Mouse (Mus musculus): ENCODE measurements around the gene Camk2d. TPM values are rescaled to one million over a fixed set of nuclear protein-coding genes. Genes with fewer than 3 reads are reported as not detected.

Gene Camk2d
- polyA plus RNA-seq, 1 experiment from 2014 or later: 11.7 TPM

- no peaks in the 10 kb centered on the region for H3K9me3 ChIP-seq (replicated peaks)
- no peak for DNase-seq (ENCODE audit: low spot score)
- no peaks in the 10 kb centered on the region for H3K27me3 ChIP-seq (ENCODE audit: low read depth, poor library complexity, severe bottlenecking)
- WGBS: 86% methylated on average over 4 of the region's 4 CpGs
- no peak overlapping the region for H3K27ac ChIP-seq (replicated peaks)
- 0 out of 2 replicates have a peak, but pooled peaks cover under 1% of the 10 kb centered on the region for H3K4me1 ChIP-seq
- no peak overlapping the region for H3K4me3 ChIP-seq
- no peaks in the 10 kb centered on the region for H3K36me3 ChIP-seq
These were observed 91.0 kb downstream of the Camk2d start for GRCm38 (mm10) chr3:126687150-126687549.

- H3K4me1 ChIP-seq: peaks cover 12% of the 10 kb centered on the region; the same call in 1 of the 2 replicates
- H3K9me3 ChIP-seq (replicated peaks): no peaks in the 10 kb centered on the region
- DNase-seq (ENCODE audit: low spot score): no peak
- WGBS: 84% methylated on average over 2 of the region's 2 CpGs
- H3K4me3 ChIP-seq: no peak overlapping the region
- H3K36me3 ChIP-seq: no peaks in the 10 kb centered on the region
- no peaks in the 10 kb centered on the region for H3K27me3 ChIP-seq (ENCODE audit: low read depth, poor library complexity, severe bottlenecking)
- no peak overlapping the region for H3K27ac ChIP-seq (replicated peaks)
These were observed 92.4 kb downstream of the Camk2d start for GRCm38 (mm10) chr3:126688516-126688915.

GRCm38 (mm10) chr3:126690627-126691505 is 94.8 kb downstream of the Camk2d start:
- Histone ChIP-seq H3K4me3 (no peak overlapping the region), H3K27me3 (ENCODE audit: low read depth, poor library complexity, severe bottlenecking) (no peaks in the 10 kb centered on the region), H3K9me3 (replicated peaks) (no peaks in the 10 kb centered on the region), H3K4me1 (peaks cover 28% of the 10 kb centered on the region), H3K27ac (replicated peaks) (no peak overlapping the region), H3K36me3 (no peaks in the 10 kb centered on the region)
- 89% methylated on average over 13 of the region's 13 CpGs for WGBS
- no peak for DNase-seq (ENCODE audit: low spot score)

GRCm38 (mm10) chr3:126691565-126691964 is 95.5 kb downstream of the Camk2d start:
- no peaks in the 10 kb centered on the region for H3K27me3 ChIP-seq (ENCODE audit: low read depth, poor library complexity, severe bottlenecking)
- H3K36me3 ChIP-seq: no peaks in the 10 kb centered on the region
- no peak overlapping the region for H3K4me3 ChIP-seq
- no peaks in the 10 kb centered on the region for H3K9me3 ChIP-seq (replicated peaks)
- 91% methylated on average over 2 of the region's 2 CpGs for WGBS
- peaks cover 30% of the 10 kb centered on the region for H3K4me1 ChIP-seq
- DNase-seq (ENCODE audit: low spot score): no peak
- H3K27ac ChIP-seq (replicated peaks): no peak overlapping the region

- Histone ChIP-seq H3K36me3 (no peaks in the 10 kb centered on the region), H3K4me3 (no peak overlapping the region), H3K27ac (replicated peaks) (0 out of 2 replicates have a peak overlapping the region, but pooled peaks have one; percentile 3), H3K9me3 (replicated peaks) (no peaks in the 10 kb centered on the region), H3K27me3 (ENCODE audit: low read depth, poor library complexity, severe bottlenecking) (no peaks in the 10 kb centered on the region), H3K4me1 (peaks cover 30% of the 10 kb centered on the region)
- 88% methylated on average over 8 of the region's 8 CpGs for WGBS
- DNase-seq (ENCODE audit: low spot score): no peak
These were observed 96.7 kb downstream of the Camk2d start for GRCm38 (mm10) chr3:126692797-126693196.

GRCm38 (mm10) chr3:126693302-126693701 is 97.2 kb downstream of the Camk2d start:
- H3K36me3 ChIP-seq: no peaks in the 10 kb centered on the region
- no peaks in the 10 kb centered on the region for H3K27me3 ChIP-seq (ENCODE audit: low read depth, poor library complexity, severe bottlenecking)
- DNase-seq (ENCODE audit: low spot score): no peak
- WGBS: 71% methylated on average over 7 of the region's 7 CpGs
- H3K4me3 ChIP-seq: no peak overlapping the region
- no peak overlapping the region for H3K27ac ChIP-seq (replicated peaks)
- H3K9me3 ChIP-seq (replicated peaks): no peaks in the 10 kb centered on the region
- peaks cover 30% of the 10 kb centered on the region for H3K4me1 ChIP-seq

- 27% methylated on average over 12 of the region's 12 CpGs for WGBS
- peak overlapping the region; percentile 52 for H3K27ac ChIP-seq (replicated peaks)
These were observed 99.6 kb downstream of the Camk2d start for GRCm38 (mm10) chr3:126695456-126696293.

GRCm38 (mm10) chr3:126696620-126697019 is 100.5 kb downstream of the Camk2d start:
- H3K27me3 ChIP-seq (ENCODE audit: low read depth, poor library complexity, severe bottlenecking): no peaks in the 10 kb centered on the region
- peaks cover 35% of the 10 kb centered on the region for H3K4me1 ChIP-seq
- no peak overlapping the region for H3K4me3 ChIP-seq
- H3K27ac ChIP-seq (replicated peaks): no peak overlapping the region
- no peaks in the 10 kb centered on the region for H3K36me3 ChIP-seq
- H3K9me3 ChIP-seq (replicated peaks): no peaks in the 10 kb centered on the region
- DNase-seq (ENCODE audit: low spot score): no peak
- WGBS: 85% methylated on average over 6 of the region's 6 CpGs

More at GRCm38 (mm10) chr3:126695456-126696293, 99.6 kb downstream of the Camk2d start:
- Histone ChIP-seq H3K4me3 (no peak overlapping the region; the same call in 1 of the 2 replicates), H3K36me3 (no peaks in the 10 kb centered on the region), H3K4me1 (peaks cover 30% of the 10 kb centered on the region), H3K27me3 (ENCODE audit: low read depth, poor library complexity, severe bottlenecking) (no peaks in the 10 kb centered on the region), H3K9me3 (replicated peaks) (no peaks in the 10 kb centered on the region)
- DNase-seq (ENCODE audit: low spot score): peak; percentile 50

- Histone ChIP-seq H3K27ac (replicated peaks) (no peak overlapping the region), H3K4me3 (no peak overlapping the region), H3K9me3 (replicated peaks) (no peaks in the 10 kb centered on the region), H3K36me3 (no peaks in the 10 kb centered on the region), H3K4me1 (peaks cover 18% of the 10 kb centered on the region), H3K27me3 (ENCODE audit: low read depth, poor library complexity, severe bottlenecking) (no peaks in the 10 kb centered on the region)
- DNase-seq (ENCODE audit: low spot score): no peak
- WGBS: 80% methylated on average over 3 of the region's 3 CpGs
These were observed 103.6 kb downstream of the Camk2d start for GRCm38 (mm10) chr3:126699740-126700139.

GRCm38 (mm10) chr3:126701067-126701466 is 105.0 kb downstream of the Camk2d start:
- peaks cover 6% of the 10 kb centered on the region for H3K4me1 ChIP-seq
- H3K4me3 ChIP-seq: no peak overlapping the region
- H3K9me3 ChIP-seq (replicated peaks): no peaks in the 10 kb centered on the region
- H3K36me3 ChIP-seq: no peaks in the 10 kb centered on the region
- WGBS: 87% methylated on average over 6 of the region's 6 CpGs
- H3K27me3 ChIP-seq (ENCODE audit: low read depth, poor library complexity, severe bottlenecking): no peaks in the 10 kb centered on the region
- no peak overlapping the region for H3K27ac ChIP-seq (replicated peaks)
- DNase-seq (ENCODE audit: low spot score): no peak

GRCm38 (mm10) chr3:126701586-126701985 is 105.5 kb downstream of the Camk2d start:
- Histone ChIP-seq H3K36me3 (no peaks in the 10 kb centered on the region), H3K4me1 (peaks cover 6% of the 10 kb centered on the region), H3K9me3 (replicated peaks) (no peaks in the 10 kb centered on the region), H3K27ac (replicated peaks) (no peak overlapping the region), H3K27me3 (ENCODE audit: low read depth, poor library complexity, severe bottlenecking) (no peaks in the 10 kb centered on the region), H3K4me3 (no peak overlapping the region)
- WGBS: 89% methylated on average over 6 of the region's 6 CpGs
- no peak for DNase-seq (ENCODE audit: low spot score)

GRCm38 (mm10) chr3:126705490-126705889 is 109.4 kb downstream of the Camk2d start:
- no peak for DNase-seq (ENCODE audit: low spot score)
- no peak overlapping the region for H3K4me3 ChIP-seq
- H3K27me3 ChIP-seq (ENCODE audit: low read depth, poor library complexity, severe bottlenecking): no peaks in the 10 kb centered on the region
- no peaks in the 10 kb centered on the region for H3K9me3 ChIP-seq (replicated peaks)
- peaks cover 6% of the 10 kb centered on the region for H3K4me1 ChIP-seq
- no peak overlapping the region for H3K27ac ChIP-seq (replicated peaks)
- 96% methylated on average over 1 of the region's 1 CpGs for WGBS
- H3K36me3 ChIP-seq: no peaks in the 10 kb centered on the region

Data from midbrain, embryonic 10.5 days (tissue).